Mouse (Mus musculus) retina, embryonic 14.5 days (tissue): ENCODE measurements around the gene Znrd1.

Experiments
- DNase-seq: peaks from one replicate; pipeline ENCODE4 v3.0.0-alpha.2; 2015; ENCODE audit warnings: low spot score

Znrd1 gene

DNA sequence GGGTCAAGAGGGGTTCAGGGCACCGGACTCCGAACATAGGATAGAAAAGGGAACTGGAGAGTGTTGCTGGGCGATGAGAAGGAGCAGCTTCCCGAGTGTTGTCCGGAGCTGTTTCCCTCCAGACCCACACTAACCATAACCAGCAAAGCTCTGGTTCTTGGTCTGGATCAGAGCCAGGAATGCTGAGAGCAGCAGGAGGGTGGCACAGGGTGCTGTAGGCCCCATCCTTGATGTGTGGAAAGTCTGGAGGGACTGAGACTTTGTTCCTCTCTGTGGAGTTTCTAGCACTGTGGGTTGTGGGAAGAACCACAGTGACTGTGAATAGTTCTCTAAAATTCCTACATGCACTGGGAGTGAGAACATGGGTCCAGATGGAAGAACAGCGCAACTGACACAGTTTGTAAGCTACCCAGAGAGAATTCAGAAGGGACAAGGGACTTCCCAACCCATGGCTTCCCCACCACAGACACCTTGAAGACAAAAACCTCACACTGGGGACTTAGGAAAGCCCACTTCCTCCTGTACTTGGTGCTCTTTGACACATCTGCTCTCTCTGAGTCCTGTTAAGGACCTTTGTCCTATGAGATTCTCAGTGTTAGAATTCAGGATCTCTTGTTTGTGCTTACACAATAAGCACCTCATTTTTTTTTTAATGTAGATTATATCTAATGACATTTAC, 13.0 kb upstream of the Znrd1 start:
- no peak for DNase-seq

DNA sequence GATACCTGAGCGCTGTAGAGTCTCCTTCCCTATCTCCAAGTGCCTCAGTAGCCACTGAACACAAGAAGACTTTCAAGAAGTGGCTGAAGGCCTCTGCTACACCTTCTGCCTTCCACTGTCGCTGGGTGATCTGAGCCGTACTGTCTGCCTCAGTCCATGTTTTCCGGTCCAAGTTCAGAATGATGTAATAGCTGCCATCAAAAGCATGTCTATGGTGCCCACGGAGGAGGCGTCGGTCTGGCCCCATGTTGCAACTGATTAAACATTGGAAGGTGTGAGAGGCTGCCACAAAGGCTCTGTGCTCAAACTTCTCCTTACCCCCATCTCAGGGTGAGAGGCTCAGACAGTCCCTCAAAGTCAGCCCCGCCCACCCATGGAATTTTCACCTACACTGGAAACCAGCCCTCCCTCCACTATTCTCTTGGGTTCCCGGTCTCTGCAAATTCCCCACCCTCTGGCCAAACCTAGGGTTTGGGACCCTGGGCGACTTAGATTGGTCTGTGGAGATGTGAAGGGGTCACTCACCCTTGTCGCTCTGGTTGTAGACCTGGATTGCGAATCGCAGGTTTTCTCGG, 12.0 kb upstream of the Znrd1 start:
- DNase-seq = no peak

DNA sequence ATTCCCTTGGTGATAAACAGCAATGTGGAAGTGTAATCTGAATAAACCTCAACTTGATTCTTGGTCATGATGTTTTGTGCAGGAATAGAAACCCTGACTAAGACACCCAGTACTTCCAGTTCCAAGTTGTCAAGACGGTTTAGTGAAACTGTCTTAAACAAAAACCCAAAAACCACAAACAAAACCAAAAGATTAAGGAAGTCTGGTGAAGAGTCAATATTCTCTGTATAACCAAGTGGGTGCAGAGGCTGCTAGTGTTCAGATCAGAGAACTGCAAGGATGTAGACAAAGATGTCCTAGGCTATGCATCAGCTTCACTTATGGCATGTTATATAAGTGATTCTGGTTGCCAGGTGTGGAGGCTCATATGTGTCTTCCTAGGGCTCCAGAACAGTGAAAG, 8.5 kb upstream of the Znrd1 start:
- DNase-seq = no peak

DNA sequence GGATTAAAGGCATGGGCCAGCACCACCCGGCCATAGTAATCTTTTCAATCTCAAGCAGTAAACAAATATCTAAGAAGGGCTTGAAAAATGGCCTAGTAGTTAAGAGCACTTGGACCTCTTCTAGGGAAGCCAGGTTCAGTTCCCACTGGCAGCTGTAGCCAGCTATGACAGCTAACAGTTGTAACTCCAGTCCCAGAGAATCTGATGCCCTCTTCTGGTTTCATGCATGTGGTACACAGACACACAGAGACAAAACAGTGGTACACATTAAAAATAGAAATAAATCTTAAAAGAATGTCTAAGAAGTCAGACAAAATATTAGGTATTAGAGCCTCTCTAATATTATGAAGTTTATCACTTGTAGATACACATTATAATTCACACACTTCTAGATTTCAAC, 2.8 kb upstream of the Znrd1 start:
- no peak for DNase-seq

GRCm38 (mm10) chr17:36958884-36959283, 525 bp upstream of the Znrd1 start:
- no peak for DNase-seq

GRCm38 (mm10) chr17:36953062-36953461, 5.3 kb downstream of the Znrd1 start:
- no peak for DNase-seq

DNA sequence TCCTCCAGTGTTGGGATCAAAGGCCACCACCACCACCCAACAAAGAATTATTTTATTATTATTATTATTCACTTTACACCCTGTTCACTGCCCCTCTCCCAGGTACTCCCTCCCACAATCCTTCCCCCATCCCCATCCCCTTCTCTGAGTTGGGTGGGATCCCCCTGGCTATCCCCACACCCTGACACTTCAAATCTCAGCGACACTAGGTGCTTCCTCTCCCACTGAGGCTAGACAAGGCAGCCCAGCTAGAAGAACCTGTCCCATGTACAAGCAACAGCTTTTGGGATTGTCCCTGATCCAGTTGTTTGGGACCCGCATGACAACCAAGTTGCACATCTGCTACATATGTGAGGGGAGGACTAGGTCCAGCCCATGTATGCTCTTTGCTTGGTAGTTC, 5.7 kb downstream of the Znrd1 start:
- no peak for DNase-seq

DNA sequence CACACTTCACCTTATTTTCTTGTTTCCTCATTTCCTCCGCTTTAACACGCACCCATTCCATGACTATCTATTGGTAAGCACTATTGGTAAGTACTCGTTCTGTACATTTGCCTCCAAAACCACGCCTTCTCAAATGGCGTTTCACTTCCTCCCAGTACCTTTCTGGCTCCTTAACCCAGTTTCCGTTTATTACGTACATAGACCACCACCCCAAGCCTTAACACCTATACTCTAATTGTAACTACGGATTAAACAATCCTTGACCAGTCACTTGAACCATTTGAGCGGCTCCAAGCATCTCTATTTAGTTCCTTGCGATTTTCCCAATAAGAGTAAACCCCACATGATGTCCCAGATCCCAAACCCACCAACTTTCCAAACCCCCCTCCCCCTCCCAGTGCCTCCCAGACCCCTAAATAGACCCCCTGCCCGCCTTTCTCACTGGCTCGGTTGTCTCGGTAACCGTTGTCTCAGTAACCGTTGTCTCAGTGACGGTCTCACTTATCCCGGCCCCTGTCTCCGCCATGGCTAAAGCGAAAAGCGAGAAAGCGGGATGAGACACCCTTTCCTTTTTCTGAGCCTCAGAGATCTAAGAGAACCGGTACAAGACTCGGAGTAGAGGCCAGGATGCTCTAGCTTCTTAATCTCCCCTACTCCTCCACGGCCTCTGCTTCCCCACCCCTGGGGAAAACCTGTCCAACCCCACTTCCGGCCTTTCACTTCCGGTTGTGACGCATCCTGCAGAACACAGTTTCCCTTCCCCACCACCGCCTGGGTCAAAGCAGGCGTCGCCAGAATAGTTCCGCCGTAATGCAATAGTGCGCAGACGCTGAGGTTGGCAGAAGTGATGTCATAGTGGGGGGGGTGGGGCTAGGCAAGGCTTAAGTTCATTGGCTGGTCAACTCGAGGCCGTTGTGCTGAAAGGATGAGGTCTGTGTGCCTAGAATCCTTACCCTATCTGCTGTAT, 7.1 kb downstream of the Znrd1 start, which contains the start of gene Ppp1r11:
Gene Ppp1r11 (minus strand): TSS at position 761 of the 967 bp plus-strand sequence.
- DNase-seq = peak; percentile 97

- no peak for DNase-seq
Observed at GRCm38 (mm10) chr17:36949265-36949664, 9.1 kb downstream of the Znrd1 start.

DNA sequence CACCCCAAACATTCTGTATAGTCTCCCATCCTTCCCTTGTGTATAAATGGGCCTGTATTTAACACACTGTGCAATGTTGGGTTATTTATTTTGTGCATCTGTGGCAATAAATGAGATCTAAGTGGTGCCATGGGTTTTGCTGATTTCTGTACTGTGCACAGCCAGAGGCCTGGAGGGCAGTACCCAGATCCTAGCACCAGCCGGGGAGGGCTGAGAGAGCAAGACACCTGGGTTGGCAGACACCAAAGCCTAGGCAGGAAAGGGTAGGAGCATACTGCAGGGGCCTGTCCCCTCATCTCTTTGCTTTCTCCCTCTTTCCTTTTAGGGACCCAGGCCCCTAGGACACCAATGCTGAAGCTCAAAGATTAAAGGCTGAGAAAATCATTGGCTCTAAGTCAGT, 10.1 kb downstream of the Znrd1 start:
- no peak for DNase-seq

DNA sequence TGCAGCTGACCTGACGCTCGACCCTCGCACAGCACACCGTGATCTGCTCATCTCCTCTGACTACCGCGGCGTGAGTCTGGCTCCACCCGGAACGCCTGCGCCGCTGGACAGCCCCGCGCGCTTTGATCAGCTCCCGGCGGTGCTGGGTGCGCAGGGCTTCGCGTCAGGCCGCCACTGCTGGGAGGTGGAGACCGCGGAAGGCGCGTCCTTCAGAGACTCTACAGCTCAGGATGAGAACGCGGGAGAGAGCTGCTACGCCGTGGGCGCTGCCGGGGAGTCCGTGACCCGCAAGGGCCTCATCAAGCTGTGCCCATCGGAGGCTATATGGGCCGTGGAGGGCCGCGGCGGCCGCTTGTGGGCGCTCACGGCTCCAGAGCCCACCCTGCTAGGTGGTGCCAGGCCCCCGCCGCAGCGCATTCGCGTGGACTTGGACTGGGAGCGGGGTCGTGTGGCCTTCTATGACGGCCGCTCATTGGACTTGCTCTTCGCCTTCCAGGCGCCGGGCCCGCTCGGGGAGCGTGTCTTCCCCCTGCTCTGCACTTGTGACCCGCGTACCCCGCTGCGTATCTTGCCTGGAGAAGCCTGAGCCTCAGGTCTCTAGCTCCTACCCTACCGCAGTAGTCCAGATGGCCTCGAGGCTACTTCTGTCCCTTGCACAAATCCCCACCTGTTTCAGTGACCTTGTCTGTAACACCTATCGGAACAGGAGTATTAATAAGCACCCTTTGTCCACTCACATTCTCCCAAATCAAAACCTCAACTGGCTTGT, 11.1 kb downstream of the Znrd1 start:
- peak; percentile 77 for DNase-seq

DNA sequence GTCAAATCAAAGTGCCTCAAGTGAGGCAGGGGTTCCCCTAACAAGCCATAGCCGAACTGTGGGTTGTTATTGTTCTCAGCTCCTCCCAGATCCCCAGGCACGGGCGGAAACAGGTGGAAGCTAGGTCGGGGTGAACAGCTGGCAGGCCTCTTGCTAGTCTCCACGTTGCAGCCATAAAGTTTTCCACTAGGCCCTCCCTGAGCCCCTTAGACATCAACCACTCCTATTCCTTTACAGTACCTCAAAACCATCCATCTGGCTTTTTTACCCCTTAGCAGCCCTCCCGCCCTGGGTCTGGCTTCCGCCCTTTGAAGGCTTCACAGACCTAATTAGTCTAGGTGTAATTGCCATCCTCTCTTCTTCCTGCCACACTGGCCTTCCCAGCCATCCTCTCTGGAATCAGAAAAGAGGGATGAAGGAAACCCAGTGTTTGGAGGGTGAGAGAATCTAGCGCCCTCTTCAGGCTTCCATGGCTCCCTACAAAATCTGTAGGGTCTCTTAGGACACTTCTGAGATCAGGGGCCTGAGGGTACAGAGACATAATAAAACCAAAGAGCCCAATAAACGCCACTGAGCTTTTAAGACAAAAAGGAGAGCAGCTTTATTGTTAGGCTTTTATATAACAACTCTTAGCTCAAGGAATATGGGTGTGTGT, 14.1 kb downstream of the Znrd1 start:
- DNase-seq = peak; percentile 44

- DNase-seq = peak; percentile 3
Observed at GRCm38 (mm10) chr17:36943691-36944090, 14.7 kb downstream of the Znrd1 start.

DNA sequence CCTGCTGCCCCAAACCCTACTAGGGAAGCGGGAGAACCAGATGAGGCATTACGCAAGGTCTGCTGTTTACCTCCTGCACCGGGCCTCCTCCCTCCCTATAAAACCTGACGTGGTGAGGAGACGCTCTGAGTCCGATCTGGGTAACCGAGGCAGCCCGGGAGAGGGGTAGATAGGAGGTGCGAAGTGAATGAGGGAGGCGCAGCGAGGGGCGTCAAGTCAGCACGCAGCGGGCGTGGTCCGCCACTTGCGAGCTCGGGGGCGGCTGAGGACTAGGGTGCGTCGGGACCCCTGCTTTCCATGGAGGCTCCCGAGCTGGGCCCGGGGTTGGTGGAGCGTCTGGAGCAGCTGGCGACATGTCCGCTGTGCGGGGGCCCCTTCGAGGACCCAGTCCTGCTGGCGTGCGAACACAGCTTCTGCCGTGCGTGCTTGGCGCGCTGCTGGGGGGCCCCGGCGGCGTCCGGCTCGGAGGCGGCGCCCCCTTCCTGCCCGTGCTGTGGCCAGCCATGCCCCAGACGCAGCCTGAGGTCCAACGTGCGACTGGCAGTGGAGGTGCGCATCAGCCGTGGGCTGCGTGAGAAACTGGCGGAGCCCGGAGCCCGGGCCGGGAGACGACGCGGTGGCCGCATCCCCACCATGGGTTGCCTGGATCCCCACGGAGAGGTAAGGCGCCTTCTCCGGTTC, 15.4 kb downstream of the Znrd1 start, which contains the start of gene Rnf39:
Gene Rnf39 (plus strand): TSS at position 128 of the 681 bp plus-strand sequence.
- peak; percentile 7 for DNase-seq

- no peak for DNase-seq
Observed at GRCm38 (mm10) chr17:36942391-36942790, 16.0 kb downstream of the Znrd1 start.

DNA sequence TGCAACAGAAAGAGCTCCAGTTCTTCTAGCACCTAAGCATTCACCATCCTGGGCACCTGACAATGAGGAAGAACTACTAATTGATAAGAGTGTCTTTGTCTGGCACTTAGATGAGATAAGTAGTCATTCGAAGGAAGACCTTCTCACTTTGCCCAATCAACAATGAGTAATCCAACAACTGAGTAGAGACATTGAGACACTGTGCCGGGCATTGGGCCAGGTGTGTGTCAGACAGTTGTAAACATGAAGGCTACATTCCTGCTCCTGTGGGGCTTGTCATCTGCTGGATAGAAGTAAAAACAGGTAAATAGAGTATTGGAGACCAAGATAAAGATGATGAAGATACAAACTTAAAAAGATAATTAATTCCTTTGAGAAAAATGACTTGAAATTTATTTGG, 20.3 kb downstream of the Znrd1 start:
- DNase-seq = no peak

DNA sequence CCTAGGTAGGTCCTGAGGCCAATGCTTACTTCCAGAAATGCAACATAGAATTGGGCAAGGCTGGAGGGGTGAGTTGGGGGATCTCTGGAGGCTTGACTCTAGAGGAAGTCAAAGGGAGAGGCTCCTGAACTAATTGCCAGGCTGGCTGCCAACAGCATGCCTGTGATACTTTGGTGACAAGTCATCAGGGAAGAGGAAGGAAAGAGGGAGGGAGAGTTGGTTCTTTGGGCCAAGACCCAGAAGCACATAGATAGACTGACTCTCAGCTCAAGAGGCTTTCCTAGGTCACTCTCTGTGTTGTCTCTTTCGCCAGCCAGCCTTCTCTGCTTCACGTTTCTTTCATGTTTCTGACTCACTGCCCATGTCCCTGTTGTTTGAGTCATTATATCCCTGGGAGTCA, 26.6 kb downstream of the Znrd1 start:
- DNase-seq = no peak

GRCm38 (mm10) chr17:36931130-36931529, 27.2 kb downstream of the Znrd1 start:
- DNase-seq = no peak

GRCm38 (mm10) chr17:36930233-36930632, 28.1 kb downstream of the Znrd1 start:
- DNase-seq = no peak

DNA sequence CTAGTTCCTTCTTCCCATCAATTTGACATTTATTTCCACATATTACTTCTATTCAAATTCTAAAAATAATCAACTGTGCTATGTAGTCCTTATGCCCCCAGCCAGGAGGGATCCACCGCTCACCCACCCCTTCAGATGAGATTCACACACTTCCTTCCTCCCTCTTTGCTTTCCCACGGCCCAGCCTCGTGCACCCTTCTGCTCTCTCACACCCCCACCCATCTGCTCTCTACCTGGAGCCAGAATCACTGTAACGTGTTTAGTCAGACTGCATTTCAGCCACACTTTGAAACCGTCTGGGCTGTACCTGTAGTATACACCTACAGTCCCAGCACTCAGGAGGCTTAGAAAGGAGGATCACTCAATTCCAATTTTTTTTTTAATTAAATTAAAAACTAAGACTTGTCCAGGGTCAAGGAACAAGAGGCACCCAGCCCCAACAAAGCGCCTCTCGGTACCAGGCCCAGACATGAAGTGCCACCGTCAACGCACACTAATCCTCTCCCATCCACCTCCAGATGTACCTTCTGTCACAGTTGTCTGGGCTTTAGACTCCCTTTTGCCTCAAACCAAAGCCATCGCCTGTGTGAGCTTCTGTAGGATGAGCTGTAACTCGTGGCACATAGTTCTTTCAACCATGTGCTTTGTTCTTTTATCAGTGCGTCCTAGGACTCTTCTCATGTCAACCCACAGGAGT, 29.0 kb downstream of the Znrd1 start:
- no peak for DNase-seq
